Mouse (Mus musculus) liver, adult 2 months (tissue): ENCODE data around the gene Nsun2. TPM values are rescaled to one million over a fixed set of nuclear protein-coding genes. Genes with fewer than 3 reads are reported as not detected.

ENCODE experiments used
- DNase-seq: peaks from one replicate; pipeline ENCODE4 v3.0.0-alpha.2; 2011; ENCODE audit warnings: low read depth, low spot score; ENCODE audit errors: extremely low read depth
- H3K27ac ChIP-seq: fragments of 200-500 bp; replicated peaks from 2 replicates; pipeline ENCODE4 v1.5.1; 2012; ENCODE audit warnings: low read depth, mild to moderate bottlenecking, control low read depth, inconsistent platforms, low read length; ENCODE audit not compliant: insufficient read depth
- H3K27me3 ChIP-seq: fragments of 200-500 bp; 2 replicates; pipeline ENCODE4 v1.6.1; 2012; ENCODE audit warnings: mild to moderate bottlenecking, moderate library complexity, low read length, inconsistent platforms; ENCODE audit not compliant: control insufficient read depth, insufficient read depth
- H3K36me3 ChIP-seq: fragments of 200-500 bp; 2 replicates; pipeline ENCODE4 v1.6.1; 2012; ENCODE audit warnings: low read length, inconsistent platforms; ENCODE audit not compliant: control insufficient read depth, insufficient read depth
- H3K4me1 ChIP-seq: fragments of 200-500 bp; 2 replicates; pipeline ENCODE4 v1.6.1; 2011; ENCODE audit warnings: low read length; ENCODE audit not compliant: control insufficient read depth, insufficient read depth
- H3K4me3 ChIP-seq: fragments of 200-500 bp; 2 replicates; pipeline ENCODE4 v1.5.1; 2011; ENCODE audit warnings: low read depth, mild to moderate bottlenecking, control low read depth, low read length, moderate library complexity; ENCODE audit not compliant: insufficient read depth
- H3K79me2 ChIP-seq: fragments of 200-500 bp; 2 replicates; pipeline ENCODE4 v1.6.1; 2012; ENCODE audit warnings: inconsistent platforms, mild to moderate bottlenecking, low read length, moderate library complexity; ENCODE audit not compliant: control insufficient read depth, insufficient read depth
- H3K9ac ChIP-seq: fragments of 200-500 bp; 2 replicates; pipeline ENCODE4 v1.6.1; 2012; ENCODE audit warnings: low read depth, mild to moderate bottlenecking, control low read depth, inconsistent platforms, low read length
- CTCF ChIP-seq: fragments of 200-500 bp; IDR thresholded peaks from 2 replicates; pipeline ENCODE4 v1.5.1; 2011; ENCODE audit warnings: low read depth, low read length, control low read depth
- POLR2A ChIP-seq: fragments of 200-500 bp; IDR thresholded peaks from 2 replicates; pipeline ENCODE4 v1.6.1; 2011; ENCODE audit warnings: low read length, control low read depth; ENCODE audit not compliant: insufficient read depth; ENCODE audit errors: extremely low read depth
- WGBS: fragments of 180-500 bp; shearing (Covaris S2); methylation state at CpG from one replicate; pipeline ENCODE4 v1.1.7; 2018; 5-methylcytosine and 5-hydroxymethylcytosine counted together
- polyA plus RNA-seq: library from polyadenylated mRNA; depleted of rRNA; stranded (reverse); fragments of >200 nt; gene quantifications from 2 replicates; pipeline ENCODE4 v1.2.3, GENCODE M21; 2012
- total RNA-seq: library from RNA; depleted of rRNA; stranded (reverse); fragments of >200 nt; gene quantifications from 2 replicates; pipeline ENCODE4 v1.2.3, GENCODE M21; 2014

Nsun2 gene
- total and polyA plus RNA-seq, 2 experiments = 48.3 to 74.1 TPM

DNA sequence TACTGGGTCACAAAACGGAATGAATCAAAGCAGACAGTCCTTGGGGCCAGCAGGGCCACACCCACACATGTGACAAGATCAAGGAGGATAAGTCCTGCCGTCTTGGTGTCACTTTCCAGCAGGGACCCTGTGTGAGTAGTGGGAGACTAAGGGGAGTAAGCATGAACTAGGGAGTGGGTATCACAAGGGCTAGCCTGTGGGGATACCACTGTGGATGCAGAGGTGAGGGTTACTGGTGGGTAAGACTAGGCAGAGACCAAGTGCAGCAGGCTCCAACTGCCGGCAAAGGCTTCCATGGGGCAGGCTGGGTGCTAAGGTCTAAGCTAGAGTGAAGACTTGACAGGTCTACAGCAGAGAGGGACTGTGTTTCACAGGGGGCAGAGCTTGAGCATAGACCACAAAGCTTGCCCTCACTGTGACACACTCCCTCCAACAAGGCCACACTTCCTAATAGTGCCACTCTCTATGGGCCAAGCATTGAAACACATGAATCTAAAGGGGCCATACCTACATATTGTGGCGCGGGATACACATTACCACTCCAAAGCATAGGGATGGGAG, 109.2 kb downstream of the Nsun2 start:
- 68% methylated on average over 5 of the region's 5 CpGs for WGBS
- H3K27me3 ChIP-seq = no peaks in the 10 kb centered on the region
- H3K36me3 ChIP-seq = no peaks in the 10 kb centered on the region
- H3K27ac ChIP-seq = peak overlapping the region; percentile 99
- no peak overlapping the region for H3K9ac ChIP-seq
- peaks cover 36% of the 10 kb centered on the region for H3K4me1 ChIP-seq
- H3K79me2 ChIP-seq = no peaks in the 10 kb centered on the region; the same call in 1 of the 2 replicates
- H3K4me3 ChIP-seq = no peak overlapping the region
- no peak for DNase-seq
- TF ChIP-seq POLR2A = no peak
- no peak for TF ChIP-seq CTCF

DNA sequence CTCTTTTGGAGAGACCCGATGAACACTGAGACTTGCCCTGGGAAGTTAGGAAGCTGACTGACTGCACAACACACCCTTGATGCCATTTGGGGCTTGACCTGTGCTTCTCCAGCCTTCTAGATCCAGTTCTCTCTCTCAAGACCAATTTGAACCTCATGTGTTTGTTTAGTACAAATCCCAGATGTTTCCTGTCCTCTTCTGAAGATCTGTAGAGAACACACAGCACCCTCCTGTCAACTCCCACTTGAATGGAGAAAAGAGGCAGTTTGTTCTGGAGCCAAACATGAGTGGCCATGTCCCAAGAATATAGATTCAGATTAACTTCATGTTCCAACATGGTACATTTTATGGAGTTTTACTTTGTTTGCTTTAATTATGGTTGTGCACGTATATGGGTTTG, 110.4 kb downstream of the Nsun2 start:
- H3K27me3 ChIP-seq = no peaks in the 10 kb centered on the region
- H3K9ac ChIP-seq = no peak overlapping the region
- H3K79me2 ChIP-seq = no peaks in the 10 kb centered on the region; the same call in 1 of the 2 replicates

DNA sequence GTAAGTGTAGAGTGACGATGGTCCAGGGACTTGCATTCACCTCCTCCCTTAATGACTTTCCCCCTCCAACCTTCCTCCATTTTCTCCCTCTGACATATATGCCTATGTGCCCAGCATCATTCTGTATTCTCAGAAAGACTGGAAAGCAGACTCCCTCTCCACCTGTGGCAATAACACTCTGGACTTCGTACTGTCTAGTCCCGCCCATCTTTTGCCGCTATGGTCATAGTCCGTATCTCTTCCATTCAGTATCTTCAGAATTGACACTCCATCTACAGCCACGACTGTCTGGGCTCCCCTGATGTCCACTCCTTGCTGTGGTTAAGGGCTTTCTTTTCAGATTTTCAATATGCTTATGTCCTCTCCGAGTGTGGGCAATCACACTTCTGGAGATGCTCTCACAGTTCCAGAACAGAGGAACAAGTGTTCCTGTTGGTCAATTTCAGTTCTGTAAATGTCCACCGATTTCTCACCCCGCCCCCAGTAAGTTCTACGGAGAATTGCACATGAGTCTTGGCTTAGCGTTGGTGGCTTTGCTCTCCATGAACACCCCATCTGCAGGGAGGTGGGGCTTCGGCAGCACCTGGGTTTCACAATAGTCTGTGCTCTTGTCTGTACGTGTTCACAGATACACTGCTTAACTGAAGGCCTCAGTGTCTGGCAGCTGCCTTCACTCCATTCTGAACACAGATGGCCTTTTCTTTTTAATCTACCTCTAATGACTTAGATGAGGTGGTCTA, 111.1 kb downstream of the Nsun2 start:
- Histone ChIP-seq H3K79me2 (no peaks in the 10 kb centered on the region; the same call in 1 of the 2 replicates), H3K4me3 (no peak overlapping the region), H3K4me1 (peaks cover 33% of the 10 kb centered on the region), H3K27ac (peak overlapping the region; percentile 99), H3K9ac (peak overlapping the region; percentile 43; the same call in 1 of the 2 replicates), H3K36me3 (no peaks in the 10 kb centered on the region), H3K27me3 (no peaks in the 10 kb centered on the region)
- peak; percentile 90 for DNase-seq
- TF ChIP-seq POLR2A = no peak
- TF ChIP-seq CTCF = no peak
- 24% methylated on average over 13 of the region's 13 CpGs for WGBS

More for the DNA sequence above, 110.4 kb downstream of the Nsun2 start:
- Histone ChIP-seq H3K4me1 (peaks cover 33% of the 10 kb centered on the region), H3K4me3 (no peak overlapping the region), H3K27ac (peak overlapping the region; percentile 99), H3K36me3 (no peaks in the 10 kb centered on the region)
- no peak for DNase-seq
- TF ChIP-seq POLR2A = no peak
- no peak for TF ChIP-seq CTCF
- WGBS = 67% methylated on average over 2 of the region's 2 CpGs

DNA sequence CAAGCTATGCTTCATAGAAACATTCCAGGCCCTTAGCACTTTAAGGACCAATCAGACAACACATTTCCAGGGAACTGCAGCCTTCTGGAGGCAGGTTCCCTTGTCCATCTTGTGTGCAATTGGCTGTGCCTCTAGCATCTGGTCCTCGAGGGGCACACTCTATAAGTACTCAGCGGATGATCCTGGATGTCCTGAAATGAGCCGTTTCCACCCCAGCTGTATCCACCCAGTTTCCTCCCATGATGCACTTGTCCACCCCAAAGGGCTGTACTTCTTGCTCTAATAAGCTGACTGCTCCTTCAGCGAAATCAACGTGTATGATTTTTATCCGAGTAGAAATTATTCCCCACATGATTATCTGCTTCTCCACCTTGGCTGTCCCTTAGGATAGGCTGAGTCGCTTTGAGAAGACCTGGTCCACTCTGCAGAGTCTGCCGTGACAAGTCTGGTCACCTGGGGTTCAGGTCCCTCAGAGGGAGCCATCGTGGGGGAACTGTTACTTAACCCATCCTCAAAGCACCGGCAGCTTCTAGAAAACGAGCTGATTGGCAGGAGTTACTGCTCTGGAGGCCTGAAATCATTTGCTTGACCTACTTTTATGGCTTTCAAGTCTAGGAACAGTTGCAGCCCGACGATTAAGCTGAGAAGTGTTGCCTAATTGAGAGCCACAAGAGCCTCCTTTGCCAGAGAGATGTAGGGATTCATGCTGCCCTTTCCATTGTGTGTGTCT, 112.3 kb downstream of the Nsun2 start:
- H3K27ac ChIP-seq = no peak overlapping the region; the same call in 1 of the 2 replicates
- TF ChIP-seq CTCF (no peak), POLR2A (no peak)
- no peak overlapping the region for H3K9ac ChIP-seq
- H3K79me2 ChIP-seq = no peaks in the 10 kb centered on the region; the same call in 1 of the 2 replicates
- no peaks in the 10 kb centered on the region for H3K36me3 ChIP-seq
- H3K4me1 ChIP-seq = peaks cover 29% of the 10 kb centered on the region
- 71% methylated on average over 13 of the region's 13 CpGs for WGBS
- H3K27me3 ChIP-seq = no peaks in the 10 kb centered on the region
- DNase-seq = no peak
- no peak overlapping the region for H3K4me3 ChIP-seq

DNA sequence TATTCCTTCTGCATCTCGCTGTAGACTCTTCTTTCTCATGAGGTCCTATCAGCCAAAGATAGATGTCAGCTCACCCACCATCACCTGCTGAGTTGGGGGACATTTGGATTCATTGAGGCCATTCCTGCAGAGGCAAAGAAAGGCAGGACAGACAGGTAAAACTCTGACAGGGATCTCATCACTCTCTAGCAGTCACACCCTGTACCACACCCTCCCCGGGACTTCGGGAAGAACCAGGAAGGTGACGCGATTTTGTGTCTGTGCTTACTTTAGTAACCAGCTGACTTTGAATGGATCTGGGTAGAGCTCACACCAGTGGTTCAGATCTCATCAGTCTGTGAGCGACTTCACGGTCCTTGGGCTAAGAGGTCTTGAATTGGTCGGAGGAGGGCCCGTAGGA, 112.9 kb downstream of the Nsun2 start:
- Histone ChIP-seq H3K4me3 (no peak overlapping the region), H3K27me3 (no peaks in the 10 kb centered on the region), H3K27ac (no peak overlapping the region), H3K4me1 (peaks cover 24% of the 10 kb centered on the region), H3K79me2 (no peaks in the 10 kb centered on the region; the same call in 1 of the 2 replicates), H3K36me3 (no peaks in the 10 kb centered on the region), H3K9ac (no peak overlapping the region)
- WGBS = 90% methylated on average over 9 of the region's 9 CpGs
- no peak for DNase-seq
- TF ChIP-seq CTCF = no peak
- no peak for TF ChIP-seq POLR2A
